Mouse (Mus musculus) E14TG2a.4 (cell line): ENCODE measurements around the gene Ceacam9.

Experiments
- CTCF ChIP-seq: conservative IDR thresholded peaks from 2 replicates; pipeline ENCODE4 v1.5.1; 2014; ENCODE audit warnings: low read length
- NANOG ChIP-seq: IDR thresholded peaks from 2 replicates; pipeline ENCODE4 v1.6.1; 2014; ENCODE audit warnings: borderline replicate concordance, low read length, mixed read lengths
- POU5F1 ChIP-seq: IDR thresholded peaks from 2 replicates; pipeline ENCODE4 v1.6.1; 2014; ENCODE audit warnings: low read length, borderline replicate concordance

DNA sequence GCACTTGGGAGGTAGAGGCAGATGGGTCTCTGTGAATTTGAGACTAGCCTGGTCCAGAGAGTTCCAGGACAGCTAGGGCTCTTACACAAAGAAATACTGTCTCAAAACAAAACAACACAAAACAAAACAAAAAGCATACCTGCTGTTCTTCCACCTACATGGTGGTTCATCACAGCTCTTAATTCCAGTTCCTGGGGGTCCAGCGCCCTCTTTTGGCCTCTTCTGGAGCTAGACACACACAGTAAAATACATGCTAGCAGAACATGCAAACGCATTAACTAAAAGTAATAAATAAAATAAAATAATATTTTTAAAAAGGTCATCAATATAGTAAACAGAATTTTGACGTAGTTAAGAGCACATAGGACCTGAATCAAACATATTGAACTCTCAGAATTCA lies 26.7 kb upstream of the Ceacam9 start:
- TF ChIP-seq CTCF (peak; percentile 58), NANOG (no peak), POU5F1 (no peak)
